In the genomic region with DNA sequence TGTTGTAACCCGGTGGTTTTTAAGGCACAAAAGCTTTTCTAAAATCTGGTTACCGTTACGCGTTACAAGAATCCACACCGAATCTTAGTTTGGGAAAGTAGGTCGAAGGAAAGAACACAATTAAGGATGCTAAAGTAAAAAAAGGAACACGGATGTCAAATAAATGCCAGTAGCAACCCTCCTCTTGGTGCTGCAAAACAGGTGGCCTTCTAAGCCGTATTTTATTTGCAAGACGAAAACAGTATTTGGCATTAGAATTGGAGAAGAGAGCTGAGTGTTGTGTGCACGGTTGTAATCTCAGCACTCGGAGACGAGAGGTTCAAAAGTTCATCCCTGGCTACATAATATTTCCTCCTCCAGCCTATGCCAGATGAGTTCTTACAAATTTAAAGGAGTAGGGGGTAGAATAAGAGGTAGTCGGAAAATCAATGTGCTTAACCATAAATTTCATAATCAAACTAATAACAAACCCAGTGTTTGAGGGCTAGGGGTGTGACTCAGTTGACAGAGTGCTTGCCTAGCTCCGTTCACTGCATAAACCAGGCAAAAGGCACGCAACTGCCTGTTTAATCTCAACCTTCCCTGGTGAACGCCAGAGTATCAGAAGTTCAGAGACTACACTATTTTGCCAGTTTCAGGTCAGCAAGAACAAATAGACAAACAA, we compare ENCODE assay signal across 8 mouse cellular contexts. TPM values are rescaled to one million over a fixed set of nuclear protein-coding genes. Genes with fewer than 3 reads are reported as not detected.
DNase-seq lines count a peak whose midpoint lies in the region; ATAC-seq lines count a peak whose summit lies in the region.

No protein-coding gene starts in this region.

- peak overlapping the region; percentile 99 for H3K9ac ChIP-seq in hindbrain, embryonic 11.5 days (ENCODE audit: low read depth, low read length)
- peak overlapping the region; percentile 100 for H3K9ac ChIP-seq in midbrain, embryonic 13.5 days (replicated peaks)

- WGBS in hindbrain, embryonic 11.5 days: 41% methylated on average over 16 of the region's 16 CpGs
- 46% methylated on average over 16 of the region's 16 CpGs for WGBS in midbrain, embryonic 13.5 days

- H3K4me2 ChIP-seq in hindbrain, embryonic 11.5 days (replicated peaks; ENCODE audit: low read depth, low read length): peak overlapping the region; percentile 68
- peak overlapping the region; percentile 59 for H3K4me2 ChIP-seq in midbrain, embryonic 13.5 days (replicated peaks)

- no peak for ATAC-seq in hindbrain, embryonic 11.5 days (ENCODE audit: low FRiP score)
- ATAC-seq in midbrain, embryonic 13.5 days: no peak

- H3K36me3 ChIP-seq in hindbrain, embryonic 11.5 days (ENCODE audit: control insufficient read depth, insufficient read depth, low read length): no peaks in the 10 kb centered on the region
- H3K36me3 ChIP-seq in midbrain, embryonic 13.5 days: peaks cover 5% of the 10 kb centered on the region; the same call in 1 of the 2 replicates

- peaks cover 1% of the 10 kb centered on the region; the same call in 1 of the 2 replicates for H3K27me3 ChIP-seq in hindbrain, embryonic 11.5 days (ENCODE audit: control insufficient read depth, insufficient read depth, low read length)
- peaks cover 1% of the 10 kb centered on the region for H3K27me3 ChIP-seq in midbrain, embryonic 13.5 days

- peak overlapping the region; percentile 100 for H3K27ac ChIP-seq in hindbrain, embryonic 11.5 days (ENCODE audit: low read depth, low read length)
- H3K27ac ChIP-seq in midbrain, embryonic 13.5 days: peak overlapping the region; percentile 99

- no peaks in the 10 kb centered on the region for H3K9me3 ChIP-seq in hindbrain, embryonic 11.5 days (ENCODE audit: control insufficient read depth, low read length)
- no peaks in the 10 kb centered on the region for H3K9me3 ChIP-seq in midbrain, embryonic 13.5 days

- H3K4me3 ChIP-seq in hindbrain, embryonic 11.5 days (ENCODE audit: low read depth, low read length): peak overlapping the region; percentile 92
- peak overlapping the region; percentile 93 for H3K4me3 ChIP-seq in midbrain, embryonic 13.5 days (replicated peaks)

- DNase-seq in kidney, adult 9 months: peak; percentile 16
- no peak for DNase-seq in kidney, postnatal 25 days
- DNase-seq in NIH3T3 (ENCODE audit: low read depth): peak; percentile 8
- no peak for DNase-seq in hindbrain, embryonic 11.5 days (ENCODE audit: low spot score)
- DNase-seq in layer of hippocampus, adult 11-12 months (ENCODE audit: low spot score): no peak
- no peak for DNase-seq in Muller cell, postnatal 12 days (ENCODE audit: inconsistent ontology term)
- no peak for DNase-seq in thymus, postnatal 4 days

- no peaks in the 10 kb centered on the region for H3K4me1 ChIP-seq in hindbrain, embryonic 11.5 days (replicated peaks; ENCODE audit: control insufficient read depth, insufficient read depth, low read length)
- peaks cover 37% of the 10 kb centered on the region for H3K4me1 ChIP-seq in midbrain, embryonic 13.5 days (replicated peaks)

RNA-seq across cellular contexts. Expression of a gene that starts 0.7 kb away (rescaled TPM):
- polyA plus RNA-seq in hindbrain, embryonic 11.5 days (2014; fragmentation: Nextera tagmentation; extraction: Ambion mirVana): 41.7 and 42.4 TPM in 2 replicates
- 40.3 and 42.5 TPM in 2 replicates for polyA plus RNA-seq in midbrain, embryonic 13.5 days (2015; fragmentation: Nextera tagmentation; extraction: Ambion mirVana)

RNA-seq across cellular contexts. Expression of a gene that starts 10.1 kb away (rescaled TPM):
- polyA plus RNA-seq in hindbrain, embryonic 11.5 days (2014; fragmentation: Nextera tagmentation; extraction: Ambion mirVana): not detected in 2 replicates
- polyA plus RNA-seq in midbrain, embryonic 13.5 days (2015; fragmentation: Nextera tagmentation; extraction: Ambion mirVana): not detected in 2 replicates

Comparison
In these comparisons a context has a peak if more than half of its experiments do, and no peak if none do; other contexts are left out.
1. DNase-seq: peak in kidney, adult 9 months (single experiment) and NIH3T3 (single experiment); none in kidney, postnatal 25 days (0 of 2), hindbrain, embryonic 11.5 days (single experiment), layer of hippocampus, adult 11-12 months (single experiment), Muller cell, postnatal 12 days (single experiment) and thymus, postnatal 4 days (single experiment).